Mouse (Mus musculus) T-helper 2 cell (primary cell): ENCODE data around the gene Tlx2.

ENCODE experiments used
- in situ Hi-C: fragments of 300-600 bp; cut with MboI, MseI; formaldehyde crosslinking; loops from one replicate; pipeline ENCODE4 v1.15.1; 2025; ENCODE audit warnings: high pct_unique_total_duplicates

Tlx2 gene

GRCm38 (mm10) chr6:83057790-83058189 is 12.3 kb downstream of the Tlx2 start, which contains the start of gene Dqx1:
Gene Dqx1, plus strand, starts transcription at chr6:83057844.
- in situ Hi-C loops = no loop called here

- in situ Hi-C loops = no loop called here
These were observed 15.1 kb downstream of the Tlx2 start, which contains the start of gene Htra2 for GRCm38 (mm10) chr6:83054871-83055431. Gene Htra2, minus strand, starts transcription at chr6:83055273.

- in situ Hi-C loops = no loop called here
These were observed 15.8 kb downstream of the Tlx2 start, which contains the start of gene Aup1 for GRCm38 (mm10) chr6:83054074-83054851. Gene Aup1, plus strand, starts transcription at chr6:83054521.

- in situ Hi-C loops = no loop called here
These were observed 16.7 kb downstream of the Tlx2 start for GRCm38 (mm10) chr6:83053136-83053960.

- in situ Hi-C loops = loop anchor here (5.0 kb wide), 1 partner anchor 42 kb away; no protein-coding TSS in a partner anchor
These were observed 20.7 kb downstream of the Tlx2 start for GRCm38 (mm10) chr6:83049367-83049766.

- in situ Hi-C loops = loop anchor here (5.0 kb wide), 1 partner anchor 37 kb away; no protein-coding TSS in a partner anchor
These were observed 25.4 kb downstream of the Tlx2 start for GRCm38 (mm10) chr6:83044742-83045141.

GRCm38 (mm10) chr6:83043993-83044392 is 26.1 kb downstream of the Tlx2 start:
- in situ Hi-C loops = no loop called here

- in situ Hi-C loops = no loop called here
These were observed 26.5 kb downstream of the Tlx2 start for GRCm38 (mm10) chr6:83043561-83043960.

- in situ Hi-C loops = no loop called here
These were observed 29.5 kb downstream of the Tlx2 start for GRCm38 (mm10) chr6:83040601-83041000.

- in situ Hi-C loops = no loop called here
These were observed 31.5 kb downstream of the Tlx2 start for GRCm38 (mm10) chr6:83038496-83039012.

GRCm38 (mm10) chr6:83037188-83037587 is 32.9 kb downstream of the Tlx2 start:
- in situ Hi-C loops = no loop called here

- in situ Hi-C loops = no loop called here
These were observed 35.5 kb downstream of the Tlx2 start for GRCm38 (mm10) chr6:83034463-83035055.

GRCm38 (mm10) chr6:83033249-83034185 is 36.6 kb downstream of the Tlx2 start, which contains the start of the genes Dok1 and Loxl3:
Gene Dok1, minus strand, starts transcription at chr6:83033471.
Gene Loxl3, plus strand, starts transcription at chr6:83034173.
- in situ Hi-C loops = no loop called here

GRCm38 (mm10) chr6:83032769-83033191 is 37.3 kb downstream of the Tlx2 start:
- in situ Hi-C loops = no loop called here

- in situ Hi-C loops = no loop called here
These were observed 38.0 kb downstream of the Tlx2 start for GRCm38 (mm10) chr6:83031921-83032590.

- in situ Hi-C loops = no loop called here
These were observed 39.0 kb downstream of the Tlx2 start for GRCm38 (mm10) chr6:83031111-83031510.

GRCm38 (mm10) chr6:83029777-83030176 is 40.3 kb downstream of the Tlx2 start:
- in situ Hi-C loops = no loop called here

- in situ Hi-C loops = no loop called here
These were observed 42.4 kb downstream of the Tlx2 start for GRCm38 (mm10) chr6:83027706-83028105.

- in situ Hi-C loops = no loop called here
These were observed 42.8 kb downstream of the Tlx2 start for GRCm38 (mm10) chr6:83027293-83027692.

GRCm38 (mm10) chr6:83025221-83025620 is 44.9 kb downstream of the Tlx2 start:
- in situ Hi-C loops = no loop called here
